Mouse (Mus musculus) hindbrain, embryonic 10.5 days (tissue): ENCODE results near the gene Sacs. TPM values are rescaled to one million over a fixed set of nuclear protein-coding genes. Genes with fewer than 3 reads are reported as not detected.

Experiments used
- DNase-seq: peaks from one replicate; pipeline ENCODE4 v3.0.0-alpha.2; 2017; ENCODE audit warnings: low spot score
- H3K27ac ChIP-seq: fragments of 300-500 bp; sonication (generic); 2 replicates; pipeline ENCODE4 v1.5.1; 2016; ENCODE audit warnings: mild to moderate bottlenecking, moderate library complexity
- H3K27me3 ChIP-seq: fragments of 300-500 bp; sonication (generic); 2 replicates; pipeline ENCODE4 v1.6.1; 2016; ENCODE audit warnings: mild to moderate bottlenecking; ENCODE audit not compliant: poor library complexity, insufficient read depth, severe bottlenecking
- H3K36me3 ChIP-seq: fragments of 300-500 bp; sonication (generic); 2 replicates; pipeline ENCODE4 v1.6.1; 2016; ENCODE audit warnings: mild to moderate bottlenecking, moderate library complexity
- H3K4me1 ChIP-seq: fragments of 300-500 bp; sonication (generic); replicated peaks from 2 replicates; pipeline ENCODE4 v1.6.1; 2016; ENCODE audit warnings: mild to moderate bottlenecking
- H3K4me3 ChIP-seq: fragments of 300-500 bp; sonication (generic); 2 replicates; pipeline ENCODE4 v1.5.1; 2016; ENCODE audit warnings: mild to moderate bottlenecking, moderate library complexity
- H3K9me3 ChIP-seq: fragments of 300-500 bp; sonication (generic); 2 replicates; pipeline ENCODE4 v1.6.1; 2016; ENCODE audit warnings: mild to moderate bottlenecking, moderate library complexity
- WGBS: fragments of 180-500 bp; shearing (Covaris S2); methylation state at CpG from one replicate; pipeline ENCODE4 v1.1.7; 2016; 5-methylcytosine and 5-hydroxymethylcytosine counted together
- polyA plus RNA-seq: library from polyadenylated mRNA; unstranded; fragments of >200 nt; fragmentation: Nextera tagmentation; extraction: Ambion mirVana; gene quantifications from 2 replicates; pipeline ENCODE4 v1.2.1, GENCODE M21; 2016

Gene Sacs
- polyA plus RNA-seq, 1 experiment from 2014 or later, result 3.2 TPM

DNA sequence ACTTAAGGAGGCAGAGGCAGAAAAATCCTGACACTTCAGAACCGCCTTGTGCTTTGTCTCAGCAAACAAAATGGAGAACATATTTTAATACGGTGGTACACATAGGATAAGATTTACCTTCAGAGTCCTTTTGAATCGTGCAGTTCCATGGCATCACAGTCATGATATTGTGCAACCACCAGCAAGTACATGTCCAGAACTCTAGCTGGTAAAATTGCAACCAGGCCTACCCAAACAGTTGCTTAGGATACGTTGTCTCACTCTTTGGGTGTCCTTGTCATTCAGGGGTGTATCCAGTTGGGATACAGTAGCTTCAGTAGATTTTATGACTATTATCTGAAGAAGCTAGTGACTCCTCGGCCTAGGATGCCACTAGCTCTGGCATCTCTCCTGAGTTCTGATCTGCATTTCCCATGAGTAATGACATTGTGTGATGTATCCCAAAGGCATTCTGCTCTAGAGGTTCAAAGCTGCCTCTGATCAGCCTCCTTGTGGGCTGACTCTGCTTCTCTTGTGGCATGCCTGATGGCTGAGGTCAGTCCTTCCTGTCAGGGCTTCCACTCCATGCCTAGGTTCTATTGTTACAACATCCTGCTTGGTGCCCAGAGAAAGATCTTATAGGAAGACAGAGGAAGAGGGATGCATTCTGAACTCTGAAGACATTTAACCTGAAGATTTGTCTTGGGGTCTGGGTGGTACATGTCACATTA, 33.2 kb downstream of the Sacs start:
- peaks cover 7% of the 10 kb centered on the region; the same call in 1 of the 2 replicates for H3K36me3 ChIP-seq
- no peak for DNase-seq
- H3K4me1 ChIP-seq, result peaks cover 24% of the 10 kb centered on the region

DNA sequence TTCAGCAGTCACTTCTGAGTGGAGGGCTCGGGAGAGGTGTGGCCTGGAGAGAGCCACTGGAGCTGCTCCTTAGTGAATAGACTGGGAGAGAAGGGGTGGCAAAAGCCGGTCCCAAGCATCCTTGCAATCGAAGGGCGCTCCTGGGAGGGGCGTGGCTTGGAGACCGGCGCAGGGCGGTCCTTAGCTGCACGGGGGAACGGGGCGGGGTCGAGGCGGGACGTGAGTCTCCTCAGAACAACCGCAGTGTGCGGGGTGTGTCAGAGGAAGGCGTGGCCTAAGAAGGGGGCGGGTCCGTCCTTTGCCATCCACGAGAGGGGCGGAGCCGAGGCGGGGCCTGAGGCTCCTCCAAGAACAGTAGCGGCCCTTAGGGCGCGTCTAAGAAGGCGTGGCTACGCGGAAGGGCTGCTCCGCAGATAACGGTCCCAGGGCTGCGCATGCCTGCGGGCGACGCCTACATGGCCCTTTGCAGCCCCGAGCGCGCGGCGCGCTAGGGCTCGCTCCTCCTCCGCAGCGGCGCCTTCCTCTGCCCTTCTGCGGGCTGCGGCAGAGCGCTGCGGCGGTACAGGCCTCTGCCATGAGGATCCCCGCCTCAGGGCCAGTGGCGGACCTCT, 34.4 kb downstream of the Sacs start:
- peaks cover 7% of the 10 kb centered on the region; the same call in 1 of the 2 replicates for H3K36me3 ChIP-seq
- under 1% methylated on average over 52 of the region's 52 CpGs for WGBS
- H3K9me3 ChIP-seq, result no peaks in the 10 kb centered on the region
- H3K4me3 ChIP-seq, result peak overlapping the region; percentile 87
- DNase-seq, result peak; percentile 100
- H3K4me1 ChIP-seq, result peaks cover 24% of the 10 kb centered on the region
- peaks cover 11% of the 10 kb centered on the region; the same call in 1 of the 2 replicates for H3K27me3 ChIP-seq
- peak overlapping the region; percentile 96 for H3K27ac ChIP-seq

More for the DNA sequence above, 33.2 kb downstream of the Sacs start:
- WGBS, result 91% methylated on average over 5 of the region's 5 CpGs
- Histone ChIP-seq H3K4me3 (no peak overlapping the region), H3K27ac (no peak overlapping the region), H3K9me3 (no peaks in the 10 kb centered on the region), H3K27me3 (peaks cover 14% of the 10 kb centered on the region; the same call in 1 of the 2 replicates)

DNA sequence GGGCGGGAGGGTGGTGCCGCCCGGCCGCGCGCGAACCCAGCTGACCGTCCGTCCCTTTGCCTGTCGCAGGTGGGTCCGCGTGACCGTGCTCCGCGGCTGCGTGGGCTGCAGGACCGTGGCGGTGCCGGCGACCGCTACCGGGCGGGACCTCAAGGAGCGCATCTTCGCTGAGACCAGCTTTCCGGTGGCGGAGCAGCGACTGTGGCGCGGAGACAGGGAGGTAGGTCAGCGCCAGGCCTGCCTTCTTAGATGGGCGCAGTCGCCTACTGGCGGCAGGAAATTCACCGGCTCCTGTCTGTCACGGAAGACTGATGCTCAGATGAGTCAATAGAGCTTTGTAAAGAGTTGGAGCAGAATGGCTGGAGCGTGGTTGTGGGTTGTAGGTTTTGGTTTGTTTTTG, 35.0 kb downstream of the Sacs start:
- peak overlapping the region; percentile 96 for H3K27ac ChIP-seq
- no peaks in the 10 kb centered on the region for H3K9me3 ChIP-seq
- peaks cover 7% of the 10 kb centered on the region; the same call in 1 of the 2 replicates for H3K36me3 ChIP-seq
- H3K27me3 ChIP-seq, result peaks cover 11% of the 10 kb centered on the region; the same call in 1 of the 2 replicates
- WGBS, result under 1% methylated on average over 37 of the region's 37 CpGs
- peaks cover 24% of the 10 kb centered on the region for H3K4me1 ChIP-seq
- no peak for DNase-seq
- H3K4me3 ChIP-seq, result peak overlapping the region; percentile 87

DNA sequence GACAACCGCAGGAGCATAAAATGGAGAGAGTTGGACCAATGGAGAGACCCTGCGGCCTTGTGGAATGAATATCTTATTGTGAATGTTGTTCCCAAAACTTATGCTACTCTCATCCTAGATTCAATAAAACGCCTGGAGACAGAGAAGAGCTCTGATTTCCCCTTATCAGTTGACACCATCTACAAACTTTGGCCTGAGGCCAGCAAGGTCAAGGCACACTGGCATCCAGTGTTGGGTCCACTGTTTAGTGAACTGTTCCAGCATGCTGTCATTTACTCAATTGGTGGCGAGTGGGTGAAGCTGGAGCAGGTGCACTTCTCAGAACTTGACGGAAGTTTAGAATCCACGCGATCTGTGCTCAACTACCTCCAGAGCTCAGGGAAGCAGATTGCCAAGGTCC, 53.6 kb downstream of the Sacs start:
- DNase-seq, result no peak
- WGBS, result 87% methylated on average over 7 of the region's 7 CpGs
- H3K4me3 ChIP-seq, result no peak overlapping the region
- no peaks in the 10 kb centered on the region for H3K9me3 ChIP-seq
- H3K27me3 ChIP-seq, result no peaks in the 10 kb centered on the region
- H3K4me1 ChIP-seq, result no peaks in the 10 kb centered on the region
- H3K36me3 ChIP-seq, result peaks cover 65% of the 10 kb centered on the region
- no peak overlapping the region for H3K27ac ChIP-seq

DNA sequence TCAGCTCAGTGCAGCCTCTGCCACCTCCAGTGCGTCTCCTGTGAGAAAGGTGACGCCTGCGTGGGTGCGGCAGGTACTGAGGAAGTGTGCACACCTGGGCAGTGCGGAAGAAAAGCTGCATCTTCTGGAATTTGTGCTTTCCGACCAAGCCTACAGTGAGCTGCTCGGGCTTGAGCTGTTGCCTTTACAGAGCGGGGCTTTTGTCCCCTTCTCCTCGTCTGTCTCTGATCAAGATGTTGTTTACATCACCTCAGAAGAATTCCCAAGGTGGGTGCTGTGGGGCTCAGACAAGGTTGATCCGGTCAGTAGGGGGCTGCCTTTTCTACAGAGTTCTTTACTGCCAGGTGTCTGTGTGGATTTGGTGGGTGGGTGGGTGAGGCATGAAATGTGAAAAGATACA, 54.1 kb downstream of the Sacs start:
- no peaks in the 10 kb centered on the region for H3K4me1 ChIP-seq
- DNase-seq, result no peak
- 81% methylated on average over 10 of the region's 10 CpGs for WGBS
- no peaks in the 10 kb centered on the region for H3K9me3 ChIP-seq
- no peaks in the 10 kb centered on the region for H3K27me3 ChIP-seq
- peaks cover 68% of the 10 kb centered on the region for H3K36me3 ChIP-seq
- H3K4me3 ChIP-seq, result no peak overlapping the region
- no peak overlapping the region for H3K27ac ChIP-seq

DNA sequence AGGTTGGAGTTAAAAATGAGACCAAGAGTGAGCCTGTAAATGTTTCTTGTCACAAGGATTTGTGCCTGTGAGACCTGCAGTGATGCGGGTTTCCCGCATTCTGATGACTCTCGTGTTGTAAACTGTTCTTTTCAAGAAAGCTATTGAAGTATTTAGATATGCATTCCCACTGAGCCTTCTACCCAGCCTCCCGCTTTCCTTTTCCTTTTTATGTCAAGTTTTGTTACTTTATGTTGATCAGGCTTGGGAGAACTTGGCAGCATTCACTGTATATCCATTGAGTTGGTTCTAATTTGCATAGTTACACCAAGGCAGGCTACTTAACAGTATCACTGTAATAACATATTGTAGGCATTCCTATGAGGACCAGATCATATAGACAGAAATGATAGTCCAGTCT, 56.2 kb downstream of the Sacs start:
- H3K9me3 ChIP-seq, result no peaks in the 10 kb centered on the region
- DNase-seq, result no peak
- no peak overlapping the region for H3K4me3 ChIP-seq
- 92% methylated on average over 4 of the region's 4 CpGs for WGBS
- H3K36me3 ChIP-seq, result peaks cover 79% of the 10 kb centered on the region
- H3K27me3 ChIP-seq, result no peaks in the 10 kb centered on the region
- no peaks in the 10 kb centered on the region for H3K4me1 ChIP-seq
- H3K27ac ChIP-seq, result no peak overlapping the region

DNA sequence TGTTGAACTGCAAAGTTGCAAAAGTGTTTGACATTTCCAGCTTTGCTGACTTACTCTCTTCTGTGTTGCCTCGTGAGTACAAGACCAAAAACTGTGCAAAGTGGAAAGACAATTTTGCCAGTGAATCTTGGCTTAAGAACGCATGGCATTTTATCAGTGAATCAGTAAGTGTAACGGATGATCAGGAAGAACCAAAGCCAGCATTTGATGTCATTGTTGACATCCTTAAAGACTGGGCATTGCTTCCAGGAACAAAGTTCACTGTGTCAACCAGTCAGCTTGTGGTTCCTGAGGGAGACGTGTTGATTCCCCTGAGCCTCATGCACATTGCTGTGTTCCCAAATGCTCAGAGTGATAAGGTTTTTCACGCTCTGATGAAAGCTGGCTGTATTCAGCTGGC, 71.9 kb downstream of the Sacs start:
- WGBS, result 95% methylated on average over 5 of the region's 5 CpGs
- no peak for DNase-seq
- Histone ChIP-seq H3K4me3 (no peak overlapping the region), H3K27me3 (no peaks in the 10 kb centered on the region), H3K9me3 (peaks cover 21% of the 10 kb centered on the region; the same call in 1 of the 2 replicates), H3K4me1 (no peaks in the 10 kb centered on the region), H3K27ac (no peak overlapping the region), H3K36me3 (peaks cover 90% of the 10 kb centered on the region)

DNA sequence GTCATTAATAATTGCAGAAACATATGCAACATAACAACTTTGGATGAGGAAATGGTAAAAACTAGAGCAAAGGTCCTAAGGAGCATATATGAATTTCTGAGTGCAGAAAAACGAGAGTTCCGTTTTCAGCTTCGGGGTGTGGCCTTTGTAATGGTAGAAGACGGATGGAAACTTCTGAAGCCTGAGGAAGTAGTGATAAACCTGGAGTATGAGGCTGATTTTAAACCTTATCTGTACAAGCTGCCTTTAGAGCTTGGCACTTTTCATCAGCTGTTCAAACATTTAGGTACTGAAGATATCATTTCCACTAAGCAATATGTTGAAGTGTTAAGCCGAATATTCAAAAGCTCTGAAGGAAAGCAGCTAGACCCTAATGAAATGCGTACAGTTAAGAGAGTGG, 73.5 kb downstream of the Sacs start:
- 95% methylated on average over 6 of the region's 6 CpGs for WGBS
- Histone ChIP-seq H3K4me1 (no peaks in the 10 kb centered on the region), H3K27ac (no peak overlapping the region), H3K27me3 (no peaks in the 10 kb centered on the region), H3K4me3 (no peak overlapping the region), H3K9me3 (peaks cover 14% of the 10 kb centered on the region; the same call in 1 of the 2 replicates), H3K36me3 (peaks cover 74% of the 10 kb centered on the region)
- no peak for DNase-seq

DNA sequence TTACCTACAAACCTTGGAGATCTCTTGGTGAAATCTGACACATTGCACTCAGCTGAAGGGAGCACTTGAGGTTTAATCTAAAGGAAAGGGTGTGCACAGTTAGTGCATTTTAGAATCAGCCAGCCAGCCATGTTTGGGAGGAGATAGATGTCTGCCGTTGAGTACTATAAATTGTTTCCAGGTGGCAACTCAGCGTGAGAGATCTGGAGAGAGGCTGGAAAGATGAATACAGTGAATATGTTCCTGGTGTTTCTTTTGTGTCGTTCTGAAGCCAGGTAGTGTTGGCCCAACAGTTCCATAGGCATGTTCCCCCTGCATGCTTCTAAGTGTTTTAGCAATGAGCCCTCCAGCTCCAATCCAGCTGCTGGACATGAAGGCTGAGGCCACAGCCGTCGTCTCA, 82.9 kb downstream of the Sacs start:
- no peaks in the 10 kb centered on the region; the same call in 1 of the 2 replicates for H3K4me1 ChIP-seq
- H3K27ac ChIP-seq, result no peak overlapping the region
- WGBS, result 78% methylated on average over 5 of the region's 5 CpGs
- no peak overlapping the region for H3K4me3 ChIP-seq
- no peaks in the 10 kb centered on the region for H3K27me3 ChIP-seq
- H3K9me3 ChIP-seq, result no peaks in the 10 kb centered on the region
- DNase-seq, result no peak
- no peaks in the 10 kb centered on the region for H3K36me3 ChIP-seq

DNA sequence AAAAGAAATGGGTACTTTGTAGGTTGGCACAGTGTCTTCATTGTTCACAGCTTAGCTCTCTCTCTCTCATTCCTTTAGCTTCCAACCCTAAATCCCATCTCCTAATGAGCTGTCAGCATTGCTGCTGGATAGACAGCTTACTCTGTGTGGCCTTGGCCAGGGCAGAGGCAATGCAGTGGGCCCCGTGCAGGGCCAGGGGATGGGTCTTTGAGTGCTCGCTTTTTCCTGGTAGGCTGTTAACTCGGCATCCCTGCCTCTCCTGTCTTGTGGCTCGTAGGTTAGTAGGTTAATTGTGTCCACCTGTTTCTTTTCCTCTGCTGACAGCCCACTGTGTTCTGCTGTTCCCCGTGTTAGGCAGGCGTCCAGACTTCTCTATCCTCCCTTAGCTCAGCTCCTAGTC, 84.2 kb downstream of the Sacs start:
- H3K4me3 ChIP-seq, result no peak overlapping the region

DNA sequence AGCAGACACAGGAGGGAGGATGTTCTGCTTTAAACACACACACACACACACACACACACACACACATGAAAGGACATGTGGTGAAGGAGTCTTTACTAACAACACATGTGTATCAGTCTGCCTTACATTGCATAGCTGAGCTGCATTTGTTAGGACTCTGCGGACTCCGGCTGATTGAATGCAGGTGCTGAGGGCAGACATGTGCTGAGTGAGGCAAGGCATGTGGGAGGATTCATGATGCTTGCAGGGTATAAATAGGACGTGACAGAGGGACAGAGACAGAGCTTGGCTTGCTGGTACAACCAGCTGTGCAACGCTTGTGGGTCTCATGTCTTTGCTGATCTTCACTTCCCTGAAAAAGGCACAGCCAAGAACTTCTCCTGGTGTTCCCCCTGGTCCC, 85.5 kb downstream of the Sacs start:
- Histone ChIP-seq H3K4me3 (no peak overlapping the region), H3K27ac (no peak overlapping the region), H3K36me3 (no peaks in the 10 kb centered on the region), H3K9me3 (no peaks in the 10 kb centered on the region), H3K27me3 (no peaks in the 10 kb centered on the region), H3K4me1 (no peaks in the 10 kb centered on the region; the same call in 1 of the 2 replicates)
- WGBS, result 76% methylated on average over 4 of the region's 4 CpGs
- DNase-seq, result no peak

More for the DNA sequence above, 84.2 kb downstream of the Sacs start:
- no peak for DNase-seq
- Histone ChIP-seq H3K9me3 (no peaks in the 10 kb centered on the region), H3K27me3 (no peaks in the 10 kb centered on the region), H3K27ac (no peak overlapping the region), H3K36me3 (no peaks in the 10 kb centered on the region), H3K4me1 (no peaks in the 10 kb centered on the region; the same call in 1 of the 2 replicates)
- WGBS, result 61% methylated on average over 6 of the region's 6 CpGs

DNA sequence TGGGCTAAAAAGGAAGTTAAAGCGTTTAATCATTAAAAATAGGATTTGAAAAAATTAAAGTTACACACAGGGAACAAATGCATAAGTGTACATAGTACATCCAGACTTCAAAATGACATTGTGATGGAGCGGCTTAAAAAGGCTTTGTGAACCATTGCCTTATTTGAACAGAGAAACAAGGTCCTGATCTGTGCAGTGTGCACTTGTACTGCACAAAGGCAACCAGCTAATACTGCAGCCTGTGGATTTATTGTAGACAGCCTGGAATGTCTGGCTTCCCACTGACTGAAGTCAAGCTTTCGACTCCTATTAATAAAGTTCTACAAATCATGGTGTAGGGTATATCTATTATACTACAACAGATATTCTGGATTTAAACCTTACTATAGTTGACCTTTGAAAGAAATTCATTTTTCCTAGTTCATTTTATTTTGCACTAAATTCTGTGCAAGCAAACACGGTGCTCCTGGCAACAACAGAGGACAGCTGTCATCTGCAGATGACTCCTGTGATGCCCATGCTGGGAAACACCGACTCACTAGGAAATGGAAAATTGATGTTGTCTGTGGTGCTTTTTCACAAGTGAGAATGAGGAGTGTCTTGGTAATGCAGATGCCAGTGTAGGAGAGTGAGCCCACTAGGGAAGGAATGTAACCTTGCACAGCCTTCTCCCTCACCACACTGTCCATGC, 86.3 kb downstream of the Sacs start:
- no peak for DNase-seq
- H3K4me1 ChIP-seq, result no peaks in the 10 kb centered on the region; the same call in 1 of the 2 replicates
- H3K27me3 ChIP-seq, result no peaks in the 10 kb centered on the region
- no peaks in the 10 kb centered on the region for H3K36me3 ChIP-seq
- H3K27ac ChIP-seq, result no peak overlapping the region
- no peak overlapping the region for H3K4me3 ChIP-seq
- 87% methylated on average over 5 of the region's 5 CpGs for WGBS
- H3K9me3 ChIP-seq, result no peaks in the 10 kb centered on the region

DNA sequence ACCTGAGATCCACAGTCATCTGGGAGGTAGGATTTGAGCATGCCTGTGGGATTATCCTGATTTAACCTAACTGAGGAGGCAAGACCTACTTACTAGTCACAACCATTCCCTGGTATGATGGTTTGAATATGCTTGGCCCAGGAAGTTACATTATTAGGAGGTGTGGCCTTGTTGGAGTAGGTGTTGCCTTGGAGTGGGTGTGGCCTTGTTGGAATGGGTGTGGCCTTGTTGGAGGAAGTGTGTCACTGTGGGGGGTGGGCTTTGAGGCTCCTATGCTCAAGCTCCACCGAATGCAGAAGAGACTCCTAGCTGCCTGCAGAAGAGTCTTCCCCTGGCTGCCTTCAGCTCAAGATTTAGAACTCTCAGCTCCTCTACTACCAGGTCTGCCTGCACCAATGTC, 87.9 kb downstream of the Sacs start:
- Histone ChIP-seq H3K4me3 (no peak overlapping the region), H3K4me1 (no peaks in the 10 kb centered on the region; the same call in 1 of the 2 replicates), H3K9me3 (no peaks in the 10 kb centered on the region), H3K27ac (no peak overlapping the region), H3K27me3 (no peaks in the 10 kb centered on the region), H3K36me3 (no peaks in the 10 kb centered on the region)
- DNase-seq, result no peak
- WGBS, result 65% methylated on average over 1 of the region's 1 CpGs
